Mouse (Mus musculus) CH12.LX (cell line): Measurements from ENCODE around the gene Pdk2.

ENCODE experiments used
- BHLHE40 ChIP-seq: IDR thresholded peaks from 2 replicates; pipeline ENCODE4 v1.6.1; 2011; ENCODE audit warnings: mild to moderate bottlenecking, low read depth, low read length, improper control_type of control experiment
- EP300 ChIP-seq: IDR thresholded peaks from 2 replicates; pipeline ENCODE4 v1.6.1; 2011; ENCODE audit warnings: low read length, improper control_type of control experiment
- HCFC1 ChIP-seq: IDR thresholded peaks from 2 replicates; pipeline ENCODE4 v1.6.1; 2012; ENCODE audit warnings: low read depth, mild to moderate bottlenecking, inconsistent platforms, low read length, improper control_type of control experiment
- POLR2A ChIP-seq: IDR thresholded peaks from 2 replicates; pipeline ENCODE4 v1.6.1; 2011; ENCODE audit warnings: low read depth, mild to moderate bottlenecking, improper control_type of control experiment, low read length
- RAD21 ChIP-seq: IDR thresholded peaks from 2 replicates; pipeline ENCODE4 v1.6.1; 2011; ENCODE audit warnings: low read depth, mild to moderate bottlenecking, low read length, improper control_type of control experiment, moderate library complexity
- ZNF384 ChIP-seq: IDR thresholded peaks from 2 replicates; pipeline ENCODE4 v1.6.1; 2012; ENCODE audit warnings: low read depth, low read length, improper control_type of control experiment, inconsistent platforms

GRCm38 (mm10) chr11:95041139-95041609 is at the start of gene Pdk2:
- TF ChIP-seq ZNF384: no peak
- TF ChIP-seq RAD21: no peak
- TF ChIP-seq HCFC1: no peak
- TF ChIP-seq BHLHE40: no peak
- TF ChIP-seq POLR2A: no peak
- TF ChIP-seq EP300: no peak
